Mouse (Mus musculus) myocyte (in vitro differentiated cells): ENCODE data around the gene Ssh2. TPM values are rescaled to one million over a fixed set of nuclear protein-coding genes. Genes with fewer than 3 reads are reported as not detected.

Source experiments
- H3K27me3 ChIP-seq: one replicate; pipeline ENCODE4 v1.6.1; 2011; ENCODE audit not compliant: control insufficient read depth, insufficient read depth, insufficient read length
- H3K36me3 ChIP-seq: one replicate; pipeline ENCODE4 v1.6.1; 2011; ENCODE audit not compliant: control insufficient read depth, insufficient read depth
- H3K4me2 ChIP-seq: one replicate; pipeline ENCODE4 v1.6.1; 2011; ENCODE audit warnings: low read depth, control low read depth
- H3K4me3 ChIP-seq: one replicate; pipeline ENCODE4 v1.5.1; 2011; ENCODE audit warnings: mild to moderate bottlenecking, control low read depth, moderate library complexity
- H3K79me2 ChIP-seq: one replicate; pipeline ENCODE4 v1.6.1; 2011; ENCODE audit not compliant: control insufficient read depth, insufficient read depth
- H3ac ChIP-seq: one replicate; pipeline ENCODE4 v1.6.1; 2011; ENCODE audit not compliant: control insufficient read depth, insufficient read length
- CEBPB ChIP-seq: IDR thresholded peaks from 2 replicates; pipeline ENCODE4 v1.6.1; 2011; ENCODE audit warnings: mild to moderate bottlenecking, moderate library complexity; ENCODE audit not compliant: poor library complexity, insufficient read depth, severe bottlenecking
- E2F4 ChIP-seq: IDR thresholded peaks from one replicate; pipeline ENCODE4 v1.6.1; 2011; ENCODE audit warnings: mild to moderate bottlenecking, control low read depth, moderate library complexity; ENCODE audit not compliant: insufficient read depth
- MAX ChIP-seq: IDR thresholded peaks from one replicate; pipeline ENCODE4 v1.6.1; 2011; ENCODE audit warnings: low read depth, mild to moderate bottlenecking, control low read depth
- MYOD1 ChIP-seq, 3 experiments: IDR thresholded peaks; one replicate each; pipeline ENCODE4 v1.6.1; 2011; ENCODE audit warnings: control low read depth in 2 of 3, low read depth in 2 of 3, mild to moderate bottlenecking in 2 of 3, moderate library complexity in 1 of 3; ENCODE audit not compliant: insufficient read length in 2 of 3, control insufficient read depth in 1 of 3
- MYOG ChIP-seq, 3 experiments: IDR thresholded peaks; one replicate each; pipeline ENCODE4 v1.6.1; 2011; ENCODE audit warnings: control low read depth in 2 of 3, low read depth in 2 of 3, mild to moderate bottlenecking in 2 of 3; ENCODE audit not compliant: insufficient read length in 2 of 3, control insufficient read depth in 1 of 3, insufficient read depth in 1 of 3
- POLR2A ChIP-seq: IDR thresholded peaks from one replicate; pipeline ENCODE4 v1.6.1; 2011; ENCODE audit warnings: low read depth, mild to moderate bottlenecking, control low read depth, moderate library complexity; ENCODE audit not compliant: insufficient read length
- POLR2AphosphoS2 ChIP-seq: IDR thresholded peaks from one replicate; pipeline ENCODE4 v1.6.1; 2011; ENCODE audit warnings: low read depth, control low read depth; ENCODE audit not compliant: insufficient read length
- REST ChIP-seq: IDR thresholded peaks from one replicate; pipeline ENCODE4 v1.6.1; 2011; ENCODE audit warnings: mild to moderate bottlenecking, control low read depth, moderate library complexity; ENCODE audit not compliant: insufficient read depth, insufficient read length
- SRF ChIP-seq: IDR thresholded peaks from one replicate; pipeline ENCODE4 v1.6.1; 2011; ENCODE audit warnings: low read depth; ENCODE audit not compliant: control insufficient read depth, insufficient read length
- TCF12 ChIP-seq: IDR thresholded peaks from one replicate; pipeline ENCODE4 v1.6.1; 2011; ENCODE audit warnings: mild to moderate bottlenecking, control low read depth; ENCODE audit not compliant: poor library complexity, insufficient read depth, severe bottlenecking
- TCF3 ChIP-seq: IDR thresholded peaks from one replicate; pipeline ENCODE4 v1.6.1; 2011; ENCODE audit warnings: low read depth, control low read depth; ENCODE audit not compliant: insufficient read length
- USF1 ChIP-seq: IDR thresholded peaks from one replicate; pipeline ENCODE4 v1.6.1; 2011; ENCODE audit warnings: low read depth, mild to moderate bottlenecking, control low read depth, moderate library complexity
- polyA plus RNA-seq: library from polyadenylated mRNA; unstranded; fragments of >200 nt; fragmentation: generic; extraction: Trizol; gene quantifications from one replicate; pipeline ENCODE4 v1.2.1, GENCODE M21; 2012; ENCODE audit warnings: missing spikeins

The Ssh2 gene
- polyA plus RNA-seq, 1 experiment = 4.8 TPM

DNA sequence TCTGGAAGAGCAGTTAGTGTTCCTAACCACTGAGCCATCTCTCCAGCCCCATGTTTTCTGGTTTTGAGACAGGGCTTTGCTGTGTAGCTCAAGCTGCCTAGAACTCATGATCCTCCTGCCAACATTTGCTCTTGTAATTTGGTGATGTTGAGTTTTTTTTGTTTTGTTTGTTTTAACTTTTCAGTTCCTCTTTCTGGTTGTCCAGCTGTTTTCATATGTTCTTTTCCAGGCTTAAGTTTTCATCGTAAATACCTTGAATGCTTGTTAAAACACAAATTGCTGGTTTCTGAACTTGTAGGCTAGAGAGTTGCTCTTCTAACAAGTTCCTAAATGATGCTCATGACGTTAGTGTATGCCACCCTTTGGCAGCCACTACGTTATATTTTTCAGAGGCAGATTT is 139.0 kb downstream of the Ssh2 start:
- Histone ChIP-seq H3ac (no peak overlapping the region), H3K27me3 (no peaks in the 10 kb centered on the region), H3K36me3 (no peaks in the 10 kb centered on the region), H3K4me2 (no peak overlapping the region), H3K4me3 (no peak overlapping the region), H3K79me2 (peaks cover 21% of the 10 kb centered on the region)
- no peak for TF ChIP-seq CEBPB
- TF ChIP-seq TCF3 = no peak
- TF ChIP-seq E2F4 = no peak
- TF ChIP-seq TCF12 = no peak
- no peak for TF ChIP-seq MYOD1 (IDR thresholded peaks at IDR 0.05; ENCODE audit: control insufficient read depth in 1 of 3, insufficient read length in 2 of 3, low read depth in 2 of 3)
- no peak for TF ChIP-seq POLR2A
- TF ChIP-seq POLR2AphosphoS2 = no peak
- no peak for TF ChIP-seq REST
- no peak for TF ChIP-seq SRF
- no peak for TF ChIP-seq USF1
- no peak for TF ChIP-seq MAX
- TF ChIP-seq MYOG (IDR thresholded peaks at IDR 0.05; ENCODE audit: control insufficient read depth in 1 of 3, insufficient read depth in 1 of 3, insufficient read length in 2 of 3, low read depth in 2 of 3) = no peak

GRCm38 (mm10) chr11:77357839-77358238 is 141.8 kb downstream of the Ssh2 start:
- no peaks in the 10 kb centered on the region for H3K36me3 ChIP-seq
- no peak overlapping the region for H3ac ChIP-seq
- H3K4me3 ChIP-seq = no peak overlapping the region
- no peak overlapping the region for H3K4me2 ChIP-seq
- H3K27me3 ChIP-seq = no peaks in the 10 kb centered on the region
- TF ChIP-seq POLR2A = no peak
- no peak for TF ChIP-seq MYOD1 (IDR thresholded peaks at IDR 0.05; ENCODE audit: control insufficient read depth in 1 of 3, insufficient read length in 2 of 3, low read depth in 2 of 3)
- no peak for TF ChIP-seq USF1
- no peak for TF ChIP-seq E2F4
- TF ChIP-seq POLR2AphosphoS2 = no peak
- peaks cover 18% of the 10 kb centered on the region for H3K79me2 ChIP-seq

DNA sequence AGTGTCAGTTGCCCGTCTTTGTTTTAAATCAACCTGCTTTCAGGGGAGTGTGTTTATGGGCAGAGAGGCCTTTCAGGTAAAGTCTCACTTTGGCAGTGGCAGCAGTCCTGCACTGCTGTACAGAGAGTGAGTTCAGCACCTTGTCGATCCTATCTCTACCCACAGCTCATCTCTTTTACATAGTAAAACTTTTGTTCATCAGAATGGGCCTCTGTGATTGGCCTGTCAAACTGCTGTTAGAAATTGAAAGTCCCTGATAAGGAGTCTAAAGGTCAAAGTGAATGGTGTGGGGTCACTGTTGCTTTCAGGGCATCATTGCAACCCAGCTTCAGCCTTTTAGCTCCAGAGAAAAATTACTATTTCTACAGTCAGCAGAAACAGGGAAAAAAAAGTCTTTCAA is 147.4 kb downstream of the Ssh2 start:
- Histone ChIP-seq H3K4me3 (no peak overlapping the region), H3K36me3 (no peaks in the 10 kb centered on the region), H3ac (no peak overlapping the region), H3K4me2 (no peak overlapping the region), H3K79me2 (peaks cover 4% of the 10 kb centered on the region), H3K27me3 (no peaks in the 10 kb centered on the region)
- TF ChIP-seq MYOG (IDR thresholded peaks at IDR 0.05; ENCODE audit: control insufficient read depth in 1 of 3, insufficient read depth in 1 of 3, insufficient read length in 2 of 3, low read depth in 2 of 3) (no peak), USF1 (no peak), POLR2A (no peak), REST (no peak), CEBPB (no peak), SRF (no peak), E2F4 (no peak)

- Histone ChIP-seq H3K79me2 (no peaks in the 10 kb centered on the region), H3K4me3 (no peak overlapping the region), H3K36me3 (no peaks in the 10 kb centered on the region), H3ac (no peak overlapping the region), H3K27me3 (no peaks in the 10 kb centered on the region), H3K4me2 (no peak overlapping the region)
- TF ChIP-seq MYOD1 (IDR thresholded peaks at IDR 0.05; ENCODE audit: control insufficient read depth in 1 of 3, insufficient read length in 2 of 3, low read depth in 2 of 3) (no peak), TCF12 (no peak), SRF (no peak), REST (no peak), TCF3 (no peak), MYOG (IDR thresholded peaks at IDR 0.05; ENCODE audit: control insufficient read depth in 1 of 3, insufficient read depth in 1 of 3, insufficient read length in 2 of 3, low read depth in 2 of 3) (no peak), POLR2AphosphoS2 (no peak), POLR2A (no peak), E2F4 (no peak), MAX (no peak), USF1 (no peak), CEBPB (no peak)
Observed at GRCm38 (mm10) chr11:77364376-77364775, 148.3 kb downstream of the Ssh2 start.

DNA sequence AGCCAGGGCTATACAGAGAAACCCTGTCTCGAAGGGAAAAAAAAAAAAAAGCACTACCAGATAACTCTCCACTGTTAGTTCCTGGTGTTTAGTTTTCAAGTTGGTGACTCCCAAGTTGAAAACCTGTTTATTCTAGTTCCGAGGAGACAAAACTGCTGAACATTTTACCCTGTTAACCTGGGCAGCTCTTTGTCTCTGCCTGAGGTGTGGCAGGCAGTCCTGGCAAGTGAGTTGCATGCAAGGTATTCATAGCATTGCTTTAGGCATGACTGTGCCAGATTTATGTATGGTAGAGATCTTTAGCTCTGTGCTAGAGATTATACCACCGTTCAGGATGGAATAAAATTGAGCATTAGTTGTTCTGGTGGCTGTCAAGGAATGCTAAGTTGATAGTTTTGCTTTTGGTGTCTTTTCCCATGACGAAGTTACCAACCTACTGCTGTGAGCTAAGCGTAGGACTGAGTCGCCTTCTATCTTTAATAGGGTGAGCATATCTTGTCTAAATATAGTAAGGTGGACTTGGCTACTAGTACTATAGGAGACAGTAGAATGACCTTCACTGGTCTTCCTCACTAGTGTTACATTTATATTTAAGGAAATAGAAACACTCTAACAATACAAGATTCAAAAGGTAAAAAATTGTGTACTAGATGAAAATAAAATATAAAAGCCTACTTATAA is 149.8 kb downstream of the Ssh2 start:
- Histone ChIP-seq H3K4me3 (no peak overlapping the region), H3K36me3 (no peaks in the 10 kb centered on the region), H3K27me3 (no peaks in the 10 kb centered on the region), H3K4me2 (peak overlapping the region; percentile 20), H3ac (no peak overlapping the region), H3K79me2 (no peaks in the 10 kb centered on the region)
- TF ChIP-seq MYOD1 (IDR thresholded peaks at IDR 0.05; ENCODE audit: control insufficient read depth in 1 of 3, insufficient read length in 2 of 3, low read depth in 2 of 3) = no peak
- no peak for TF ChIP-seq REST
- no peak for TF ChIP-seq TCF12
- TF ChIP-seq E2F4 = no peak
- TF ChIP-seq POLR2A = no peak
- no peak for TF ChIP-seq MYOG (IDR thresholded peaks at IDR 0.05; ENCODE audit: control insufficient read depth in 1 of 3, insufficient read depth in 1 of 3, insufficient read length in 2 of 3, low read depth in 2 of 3)
- no peak for TF ChIP-seq USF1
- TF ChIP-seq MAX = no peak
